8 mouse cellular contexts compared by ENCODE assay signal in genomic region chr11:78832816-78833314, GRCm38 (mm10). TPM values are rescaled to one million over a fixed set of nuclear protein-coding genes. Genes with fewer than 3 reads are reported as not detected.
DNase-seq lines count a peak whose midpoint lies in the region; ATAC-seq lines count a peak whose summit lies in the region.

No protein-coding gene starts in this region.

- H3K4me3 ChIP-seq in kidney, embryonic 15.5 days (replicated peaks) = no peak overlapping the region

- H3K36me3 ChIP-seq in kidney, embryonic 15.5 days = no peaks in the 10 kb centered on the region

- H3K27ac ChIP-seq in kidney, embryonic 15.5 days = peak overlapping the region; percentile 38

- no peak for ATAC-seq in cerebellum, adult (ENCODE audit: insufficient number of reproducible peaks, low FRiP score, low TSS enrichment)
- ATAC-seq in granulocyte monocyte progenitor cell, adult 5-6 weeks (replicated peaks; ENCODE audit: poor library complexity, severe bottlenecking) = peak; percentile 64
- peak; percentile 73 for ATAC-seq in kidney, embryonic 15.5 days (replicated peaks; ENCODE audit: low FRiP score)

- no peak overlapping the region for H3K9ac ChIP-seq in kidney, embryonic 15.5 days

- no peaks in the 10 kb centered on the region for H3K27me3 ChIP-seq in kidney, embryonic 15.5 days

- H3K4me2 ChIP-seq in kidney, embryonic 15.5 days = no peak overlapping the region

- WGBS in kidney, embryonic 15.5 days = 38% methylated on average over 13 of the region's 13 CpGs

- DNase-seq in cerebellum, postnatal 14 days = peak; percentile 55 to 70
- peak; percentile 94 for DNase-seq in Muller cell, postnatal 12 days (ENCODE audit: inconsistent ontology term)
- DNase-seq in lung, postnatal 25 days (ENCODE audit: low spot score) = peak; percentile 85
- no peak for DNase-seq in layer of hippocampus, adult 11-12 months (ENCODE audit: low spot score)
- no peak for DNase-seq in thymus, postnatal 10 days (ENCODE audit: low spot score in 2 of 2)

- H3K9me3 ChIP-seq in kidney, embryonic 15.5 days (replicated peaks) = no peaks in the 10 kb centered on the region

- peaks cover 42% of the 10 kb centered on the region for H3K4me1 ChIP-seq in kidney, embryonic 15.5 days

RNA-seq across cellular contexts. Expression of gene Lyrm9, which starts 6.5 kb away (rescaled TPM):
- 14.3 and 16.8 TPM in 2 replicates for total RNA-seq in granulocyte monocyte progenitor cell, adult 5-6 weeks (2014; fragmentation: Nextera tagmentation)
- total RNA-seq in granulocyte monocyte progenitor cell, adult 5-6 weeks (2017) = 45.2 and 102 TPM in 2 replicates
- polyA plus RNA-seq in kidney, embryonic 15.5 days (2015; fragmentation: Nextera tagmentation; extraction: Ambion mirVana) = 22.5 and 25.5 TPM in 2 replicates

Comparison
In these comparisons a context has a peak if more than half of its experiments do, and no peak if none do; other contexts are left out.
1. DNase-seq: peak in cerebellum, postnatal 14 days (2 of 2), Muller cell, postnatal 12 days (single experiment) and lung, postnatal 25 days (single experiment); none in layer of hippocampus, adult 11-12 months (single experiment) and thymus, postnatal 10 days (0 of 2).